Mouse (Mus musculus) layer of hippocampus, postnatal 14 days (tissue): ENCODE results near the gene Grip1. TPM values are rescaled to one million over a fixed set of nuclear protein-coding genes. Genes with fewer than 3 reads are reported as not detected.

ENCODE experiments used
- DNase-seq, 2 experiments: peaks; one replicate each; pipeline ENCODE4 v3.0.0; 2021 to 2022; ENCODE audit warnings: low spot score in 2 of 2, mixed read lengths in 1 of 2
- total RNA-seq, 2 experiments: library from RNA; stranded (reverse); gene quantifications; 2 replicates each; pipeline ENCODE4 v1.2.3; 2021

The Grip1 gene
- total RNA-seq, 2 experiments from 2014 or later = 40.2 to 40.3 TPM

DNA sequence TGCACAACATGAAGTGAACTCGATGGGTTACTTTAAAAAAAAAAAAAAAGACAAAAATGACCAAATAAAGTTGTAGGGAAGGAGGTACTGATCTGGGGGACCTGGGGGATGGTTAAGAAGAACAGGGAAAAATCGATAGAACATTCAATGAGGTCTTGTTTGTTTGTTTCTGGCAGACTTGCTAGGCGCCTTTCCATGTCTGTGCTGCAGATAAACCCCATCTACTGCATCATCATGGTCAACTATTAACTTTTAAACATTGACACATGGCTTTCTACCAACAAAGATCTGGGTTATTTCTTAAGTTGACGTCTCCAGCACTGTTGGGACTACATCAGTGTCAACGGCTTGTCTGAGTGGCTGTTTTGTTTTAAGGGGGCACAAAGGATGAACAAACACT is 474.3 kb downstream of the Grip1 start:
- no peak for DNase-seq

DNA sequence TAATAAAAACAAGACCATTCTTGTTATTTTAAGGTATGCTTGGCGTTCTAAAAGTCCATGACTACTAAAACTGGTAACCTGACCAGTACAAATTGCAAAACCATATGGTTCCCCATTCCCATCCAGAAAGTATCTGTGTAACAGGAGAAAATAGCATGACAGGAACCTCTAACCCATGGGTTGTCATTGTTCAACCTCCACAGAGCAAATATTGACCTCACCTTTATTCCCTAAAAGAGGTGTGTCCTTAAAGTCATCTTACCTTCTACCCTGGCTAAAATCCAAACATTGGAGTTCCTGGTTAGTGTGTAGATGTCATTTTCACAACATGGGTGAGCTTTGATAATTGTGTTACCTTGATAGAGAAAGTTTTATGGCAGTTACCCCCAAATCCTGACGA is 475.3 kb downstream of the Grip1 start:
- DNase-seq = no peak

DNA sequence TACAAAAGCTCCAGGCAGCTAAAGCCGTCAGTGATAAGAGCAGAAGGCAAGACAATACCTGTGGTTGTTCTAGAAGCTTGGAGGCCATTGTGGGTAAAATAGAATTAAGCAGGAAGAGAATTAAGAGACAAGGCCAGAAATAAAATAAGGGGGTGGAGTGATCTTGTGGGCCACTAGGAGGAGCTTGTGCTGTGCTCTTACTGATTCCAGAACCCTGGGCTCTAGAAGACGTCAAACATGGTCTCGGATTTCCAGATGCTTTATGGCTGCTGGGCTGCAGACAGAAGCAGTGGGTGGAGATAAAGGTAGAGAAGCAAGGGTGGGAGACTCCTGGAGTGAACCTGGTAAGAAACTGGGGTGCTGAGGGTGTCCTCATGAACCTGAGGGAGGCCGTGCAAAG is 479.2 kb downstream of the Grip1 start:
- DNase-seq = no peak

DNA sequence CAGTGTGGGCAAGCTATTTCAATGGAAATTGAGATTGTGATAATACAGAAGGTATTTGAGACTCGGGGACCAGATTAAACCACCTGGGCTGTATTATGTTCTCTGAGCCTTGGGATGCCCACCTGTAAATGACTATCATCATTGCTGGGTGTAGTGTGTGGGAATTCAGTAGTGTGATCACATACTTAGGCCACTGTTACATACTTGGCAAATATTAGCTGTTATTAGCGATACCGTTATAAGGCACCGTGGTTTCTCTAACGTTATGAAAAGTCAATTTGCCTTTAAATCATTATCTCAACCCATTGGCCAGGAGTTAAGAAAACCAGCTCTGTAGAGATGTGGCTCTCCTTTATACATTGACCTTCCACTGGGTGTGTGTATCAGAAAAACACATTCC is 479.7 kb downstream of the Grip1 start:
- DNase-seq = no peak

DNA sequence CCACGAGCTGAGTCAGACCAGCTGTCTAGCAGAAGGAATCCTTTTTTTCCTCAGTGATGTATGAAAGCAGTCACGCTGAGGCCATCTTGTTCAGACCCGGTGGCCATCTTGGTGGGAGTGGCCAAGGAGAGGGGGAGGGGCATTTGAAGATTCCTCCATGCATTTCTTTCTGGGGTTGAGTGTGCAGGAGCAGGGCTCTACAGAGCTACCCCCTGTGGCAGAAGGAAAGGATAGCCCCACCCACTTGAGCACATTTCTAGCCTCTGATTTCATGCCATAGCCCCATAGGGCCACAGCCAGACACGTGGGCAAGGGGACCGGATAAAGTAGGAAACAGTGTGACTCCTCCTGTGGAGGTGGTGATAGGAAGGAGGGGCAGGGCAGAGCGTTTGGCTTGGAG is 481.6 kb downstream of the Grip1 start:
- no peak for DNase-seq

DNA sequence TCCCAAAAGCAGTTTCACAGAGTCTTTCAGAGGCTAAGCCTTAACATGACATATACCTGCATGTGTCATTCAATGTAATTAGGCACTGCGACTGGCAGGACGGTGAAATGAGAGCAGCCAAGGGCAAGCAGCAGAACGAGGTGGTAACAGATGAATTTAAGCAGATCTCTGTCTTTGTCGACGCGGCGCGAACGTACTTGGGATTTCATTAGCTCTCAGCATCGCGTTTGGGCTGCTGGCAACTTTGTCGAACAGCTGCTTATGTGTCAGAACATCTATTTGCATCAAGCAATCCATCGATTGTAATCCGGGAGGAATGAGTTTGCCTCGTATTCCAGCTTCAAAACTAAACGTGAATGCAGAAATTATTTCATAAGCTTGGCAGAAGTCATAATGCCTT is 483.9 kb downstream of the Grip1 start:
- no peak for DNase-seq

DNA sequence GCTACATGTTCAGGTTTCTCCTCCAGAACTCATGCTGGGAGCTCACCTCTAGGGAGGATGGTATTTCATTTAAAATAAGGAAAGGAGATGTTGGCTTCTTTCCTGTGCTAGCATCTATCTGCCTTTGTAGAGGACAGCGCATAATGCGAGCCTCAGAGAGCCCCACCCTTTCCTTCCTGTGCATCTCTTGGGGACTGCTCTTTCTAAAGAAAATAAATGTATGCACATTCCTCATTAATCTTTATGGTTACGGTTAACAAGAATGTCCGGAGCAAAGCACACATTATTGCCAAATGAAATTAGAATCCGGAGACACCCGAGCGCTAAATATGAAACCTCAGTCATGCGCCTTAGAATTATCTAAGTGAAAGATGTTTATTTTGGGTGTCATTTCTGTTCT is 490.3 kb downstream of the Grip1 start:
- DNase-seq = no peak

DNA sequence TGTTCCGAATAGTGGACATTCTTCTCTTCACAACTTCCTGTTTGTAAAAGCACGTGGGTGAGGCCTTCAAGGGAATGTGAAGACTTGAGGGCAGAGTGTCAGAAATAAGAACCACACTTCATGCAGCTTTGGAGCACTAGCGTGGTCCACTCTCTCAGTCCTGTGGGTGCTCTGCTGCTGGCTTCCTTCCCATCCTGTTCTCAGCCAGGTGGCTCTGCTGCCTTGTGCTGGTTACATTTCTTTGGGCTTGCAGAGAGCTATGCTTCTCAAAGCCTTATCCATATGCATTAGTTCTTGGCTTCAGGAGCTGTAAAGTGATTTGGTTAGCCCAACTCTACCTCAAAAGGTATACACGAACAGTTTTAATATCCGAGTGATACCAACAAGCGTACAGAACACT is 497.8 kb downstream of the Grip1 start:
- DNase-seq = no peak

DNA sequence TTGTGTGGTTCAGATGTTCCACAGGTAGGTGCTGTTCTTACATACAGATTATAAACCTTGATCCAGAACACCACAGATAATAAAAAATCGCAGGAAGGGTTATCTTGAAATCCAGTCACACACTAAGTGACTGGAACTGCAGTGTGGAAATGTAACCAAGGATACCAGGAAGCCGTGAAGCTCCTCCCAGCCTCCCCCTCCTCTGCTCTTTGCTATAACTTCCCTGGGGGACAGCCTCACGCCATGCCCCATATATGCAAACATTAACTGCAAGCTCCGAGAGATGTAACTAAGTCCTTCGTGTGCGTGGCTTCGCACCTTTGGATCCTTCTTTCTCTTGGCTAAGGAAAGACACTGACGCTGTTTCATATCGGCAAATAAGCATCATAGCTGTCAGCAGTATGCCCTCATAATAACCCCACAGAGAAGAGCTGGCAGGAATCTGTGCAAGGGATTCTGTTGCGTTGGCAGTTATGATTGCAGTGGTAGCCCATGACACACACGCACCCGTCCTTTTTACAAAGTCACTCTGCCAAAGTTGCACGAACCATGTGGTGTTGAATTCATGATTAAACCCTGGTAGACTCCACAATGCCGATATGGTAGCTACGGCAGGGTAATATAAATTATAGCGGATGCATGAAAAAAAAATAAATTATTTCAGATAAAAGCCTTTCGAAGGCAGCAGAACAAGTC is 503.8 kb downstream of the Grip1 start:
- peak in 1 of 2 experiments; percentile 55 for DNase-seq

DNA sequence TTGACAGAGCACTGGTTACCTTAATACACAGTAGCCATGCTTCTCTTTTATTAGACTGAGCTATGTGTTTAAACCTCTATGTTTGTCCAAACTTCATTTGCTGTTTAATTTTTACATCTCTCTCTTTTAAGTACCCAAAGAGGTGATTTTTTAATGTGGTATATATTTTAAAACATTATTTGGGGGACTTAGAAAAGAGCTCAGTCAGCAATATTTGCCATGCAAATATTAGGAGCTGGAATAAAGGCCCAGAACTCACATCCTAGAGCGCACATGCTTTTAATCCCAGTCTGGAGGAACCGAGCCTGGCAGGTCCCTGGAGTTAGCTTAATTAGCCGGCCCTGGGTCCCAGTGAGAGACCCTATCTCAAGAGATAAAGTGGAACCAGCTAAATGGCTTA is 507.3 kb downstream of the Grip1 start:
- no peak for DNase-seq

DNA sequence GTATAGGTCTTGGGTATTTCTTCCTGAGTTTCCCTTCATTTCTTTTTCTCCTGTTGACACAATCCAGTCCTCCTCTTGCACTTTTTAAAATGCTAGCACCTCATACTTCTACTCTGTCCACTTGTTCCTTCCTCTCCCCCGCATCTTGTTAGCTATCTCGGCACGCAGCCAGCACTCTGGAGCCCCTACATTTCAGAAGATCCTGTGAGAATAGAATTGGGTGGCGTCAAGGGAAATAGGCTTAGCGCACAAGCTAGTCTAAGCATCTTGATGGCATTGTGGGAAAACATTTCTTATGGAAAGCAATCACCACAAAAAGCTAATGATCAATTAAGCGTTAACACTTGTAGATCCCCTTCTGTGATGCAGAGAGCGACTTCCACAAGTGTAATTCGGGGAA is 512.7 kb downstream of the Grip1 start:
- no peak for DNase-seq

DNA sequence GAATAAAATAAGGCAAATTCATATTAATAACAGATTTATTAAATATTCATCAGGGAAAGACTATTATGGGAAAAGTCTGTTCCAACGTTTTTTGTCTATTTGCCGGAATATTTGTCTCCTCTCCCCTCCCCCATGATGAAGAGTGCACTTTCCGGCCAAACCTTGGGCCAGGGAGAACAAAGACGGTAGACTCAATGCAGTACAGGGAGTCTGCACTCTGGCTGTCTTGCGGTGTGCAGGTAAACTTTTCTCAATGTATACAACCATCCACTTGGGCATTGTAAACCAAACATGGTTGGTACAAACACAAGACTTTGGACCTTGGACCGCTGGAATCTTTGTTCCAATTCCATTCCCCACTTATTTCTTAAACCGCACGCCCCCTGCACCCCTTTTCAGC is 525.8 kb downstream of the Grip1 start:
- no peak for DNase-seq

DNA sequence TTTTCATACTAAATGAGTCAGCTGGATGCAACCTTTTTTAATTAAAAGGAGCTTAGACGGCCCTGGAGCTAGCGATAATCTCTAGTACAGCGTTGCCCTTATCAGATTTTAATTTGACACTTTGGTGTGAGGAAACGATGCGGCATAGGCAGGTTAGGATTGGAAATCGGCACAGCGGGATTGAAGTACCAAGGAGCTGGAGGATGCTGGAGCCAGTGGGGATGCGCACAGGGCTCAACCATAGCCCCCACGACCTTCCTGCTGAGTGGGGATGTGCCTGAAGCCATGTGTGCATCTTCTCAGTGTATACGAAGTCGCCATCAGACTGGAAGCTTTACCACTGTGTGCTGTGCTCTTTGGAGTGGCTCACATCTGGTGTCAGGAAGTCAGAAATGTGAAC is 526.4 kb downstream of the Grip1 start:
- DNase-seq = no peak

DNA sequence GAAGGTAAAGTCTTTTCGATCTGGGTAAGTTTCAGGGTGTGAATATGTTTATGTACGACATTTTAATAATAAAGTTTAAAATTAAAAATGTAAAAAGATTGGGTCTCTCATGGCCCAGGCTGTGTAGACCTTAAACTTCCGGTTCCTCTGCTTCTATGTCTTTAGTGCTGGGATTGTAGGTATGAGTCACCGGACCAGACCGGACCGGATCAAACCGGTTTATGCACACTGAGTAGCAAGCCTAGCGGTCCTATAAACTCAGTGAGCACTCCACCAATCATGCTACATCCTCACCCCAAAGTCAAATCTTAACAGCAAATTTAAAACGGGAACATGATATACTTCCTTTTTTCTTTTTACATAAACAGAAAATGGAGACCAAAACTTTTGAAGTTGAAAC is 530.7 kb downstream of the Grip1 start:
- DNase-seq = no peak

DNA sequence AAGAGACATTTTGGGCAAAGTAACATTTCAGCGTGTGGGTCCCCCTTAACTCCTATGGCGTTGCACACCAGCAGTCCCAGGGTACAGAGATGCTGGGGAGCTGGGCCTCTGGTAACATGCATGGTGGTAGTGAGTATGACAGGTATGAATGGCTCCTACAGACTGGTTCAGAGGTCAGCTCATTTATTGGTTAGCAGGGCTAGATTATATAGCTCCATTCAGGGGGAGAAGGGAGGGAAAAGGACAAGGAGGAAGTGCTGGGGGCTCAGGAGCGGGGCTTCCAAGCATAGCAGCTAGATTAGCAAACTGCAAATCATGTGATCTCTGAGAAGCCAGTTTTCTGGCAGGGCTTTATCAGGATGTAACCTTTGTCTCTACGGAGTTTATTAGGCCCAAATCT is 544.8 kb downstream of the Grip1 start:
- DNase-seq = no peak

DNA sequence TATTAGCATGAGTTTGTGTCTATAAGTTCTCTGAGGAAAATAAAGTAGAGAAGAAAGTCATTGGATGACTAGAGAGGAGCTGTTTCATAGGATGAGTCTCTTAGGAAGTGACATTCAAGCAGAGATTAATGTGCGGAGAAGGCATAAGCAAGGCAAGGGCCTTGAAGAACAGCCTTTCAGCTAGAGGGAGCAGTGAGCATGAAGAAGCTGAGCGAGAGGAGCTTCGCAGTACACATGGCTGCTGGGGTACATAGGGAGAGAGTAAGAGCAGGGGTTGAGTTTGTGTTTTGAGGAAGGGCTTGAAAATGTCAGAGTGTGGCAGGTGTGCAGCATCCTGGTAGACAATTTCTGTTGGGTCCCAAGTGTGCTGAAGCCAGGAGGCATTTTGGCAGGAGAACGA is 548.5 kb downstream of the Grip1 start:
- DNase-seq = no peak

DNA sequence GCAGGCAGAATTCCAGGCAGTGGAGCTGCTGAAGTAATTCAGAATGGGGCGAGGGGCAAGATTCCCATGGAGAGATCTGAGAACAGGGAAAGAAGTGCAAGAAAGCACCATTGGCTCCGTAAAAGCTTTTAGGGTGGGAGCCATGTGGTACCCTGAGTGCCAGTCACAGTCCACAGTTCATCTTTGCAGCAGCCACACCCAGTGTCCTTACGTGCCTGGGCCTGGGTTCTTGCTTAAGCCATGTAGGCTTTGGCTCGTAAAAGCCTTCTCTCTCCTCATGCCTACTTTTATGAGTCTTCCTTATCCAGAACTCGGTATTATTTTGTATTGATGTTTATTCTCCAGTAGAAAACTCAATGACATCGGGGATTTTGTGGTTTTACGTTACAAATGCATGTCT is 550.5 kb downstream of the Grip1 start:
- DNase-seq = no peak

DNA sequence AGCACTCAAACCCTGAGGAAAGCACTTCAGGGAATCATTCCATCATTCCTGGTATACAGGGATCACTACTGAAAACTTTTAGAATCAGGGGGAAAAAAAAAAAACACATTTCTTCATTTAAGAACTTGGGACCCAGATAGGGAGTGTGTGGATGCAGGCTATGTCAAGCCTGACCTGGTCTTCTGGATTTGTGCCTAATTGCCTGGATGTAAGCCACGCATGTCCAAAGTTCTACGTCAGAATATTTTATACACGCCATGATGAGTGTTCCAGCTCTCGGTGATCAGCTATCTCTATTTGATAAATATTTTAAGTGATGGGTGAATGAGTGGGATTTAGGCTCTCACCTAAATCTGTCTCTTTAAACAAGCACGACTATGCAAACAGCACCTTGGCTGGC is 552.0 kb downstream of the Grip1 start:
- DNase-seq = no peak

DNA sequence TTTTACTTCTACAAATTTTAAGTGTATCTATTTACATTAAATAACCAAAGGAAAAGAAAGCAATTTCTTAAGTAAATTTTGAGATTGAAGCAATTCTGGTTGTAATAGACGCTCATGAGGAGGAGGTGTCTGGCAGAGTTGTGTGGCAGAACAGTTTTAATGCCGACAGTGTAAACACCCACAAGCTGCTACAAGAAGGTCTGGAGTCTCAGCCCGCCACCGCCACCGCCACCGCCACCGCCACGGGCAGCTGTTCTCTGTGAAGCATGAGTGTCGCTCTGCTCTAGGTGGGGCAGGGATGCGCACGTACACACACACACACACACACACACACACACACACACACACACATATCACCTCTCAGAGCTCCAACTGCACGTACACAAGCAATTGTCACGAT is 558.7 kb downstream of the Grip1 start:
- DNase-seq = no peak

DNA sequence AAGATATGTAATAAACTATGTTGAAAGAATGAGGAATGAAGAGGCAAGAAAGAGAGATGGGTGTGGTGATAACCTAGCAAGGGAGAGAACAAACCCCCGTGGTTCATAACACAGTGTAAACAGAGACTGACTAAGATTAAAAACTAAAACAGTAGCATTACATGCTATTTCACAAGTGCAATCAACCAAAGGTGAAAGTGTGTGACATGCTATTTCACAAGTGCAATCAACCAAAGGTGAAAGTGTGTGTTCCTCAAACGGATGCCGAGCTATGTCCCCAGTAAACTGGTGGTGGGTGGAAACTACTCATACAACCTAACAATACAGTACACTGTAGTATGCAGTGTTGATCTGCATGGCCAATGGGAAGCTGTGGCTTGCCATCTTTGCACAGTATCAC is 561.5 kb downstream of the Grip1 start:
- no peak for DNase-seq

DNA sequence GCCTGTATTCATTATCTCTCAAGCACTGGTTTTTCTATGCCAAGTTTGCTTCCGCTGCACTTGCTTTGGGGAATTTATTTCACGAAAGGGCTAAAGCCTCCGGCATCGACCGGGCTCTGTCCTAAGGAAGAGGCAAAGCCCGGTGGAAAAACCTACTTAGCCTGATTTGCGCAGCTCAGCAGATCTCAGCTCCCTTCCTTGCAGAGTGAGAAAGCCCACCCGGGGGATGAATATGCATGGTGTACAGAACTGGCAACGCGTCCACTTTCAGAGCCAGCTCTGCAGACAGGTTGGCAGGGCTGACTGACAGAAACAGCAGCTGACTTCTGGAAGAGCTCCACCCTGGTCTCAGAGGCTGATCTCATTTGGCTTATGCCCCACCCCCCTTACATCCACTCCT is 572.8 kb downstream of the Grip1 start:
- peak in 1 of 2 experiments; percentile 30 for DNase-seq

DNA sequence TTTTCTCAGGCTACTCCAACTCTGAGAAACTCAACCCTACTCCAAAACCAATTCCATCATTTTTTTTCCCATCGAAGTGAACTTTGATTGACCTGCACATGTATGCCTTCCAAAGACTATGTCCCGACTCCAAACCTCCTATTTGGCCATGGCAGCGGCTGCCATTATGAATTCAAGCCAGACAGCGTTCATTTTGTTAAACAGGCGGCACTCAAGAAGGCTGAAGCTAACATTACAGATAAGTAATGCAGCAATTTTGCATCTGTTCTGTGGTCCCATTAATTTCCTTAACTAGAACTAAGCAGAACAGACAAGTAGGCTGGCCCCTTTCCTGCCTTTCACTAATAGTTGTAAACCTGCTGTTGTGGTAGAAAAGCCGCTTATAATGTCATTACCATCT is 577.3 kb downstream of the Grip1 start:
- DNase-seq = no peak

DNA sequence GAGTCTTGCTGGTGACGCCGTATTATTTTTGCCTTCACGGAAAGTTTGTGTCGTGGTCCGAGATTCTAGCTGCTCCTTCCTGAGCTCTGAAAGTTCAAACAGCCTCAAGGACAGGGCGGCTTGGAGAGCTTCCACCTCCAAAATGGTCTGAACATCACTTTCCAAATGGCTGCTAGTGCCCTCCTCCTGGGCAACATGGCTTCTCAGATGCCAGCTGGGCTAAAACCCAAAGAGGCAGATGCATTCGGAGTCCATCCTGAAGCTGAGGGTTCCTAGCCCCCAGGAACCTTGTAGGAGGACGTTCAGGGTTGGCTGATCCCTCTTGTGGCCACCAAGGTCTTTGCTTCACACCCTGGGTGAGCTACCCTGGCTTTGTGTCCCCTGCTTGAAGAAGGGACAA is 577.7 kb downstream of the Grip1 start:
- DNase-seq = no peak

DNA sequence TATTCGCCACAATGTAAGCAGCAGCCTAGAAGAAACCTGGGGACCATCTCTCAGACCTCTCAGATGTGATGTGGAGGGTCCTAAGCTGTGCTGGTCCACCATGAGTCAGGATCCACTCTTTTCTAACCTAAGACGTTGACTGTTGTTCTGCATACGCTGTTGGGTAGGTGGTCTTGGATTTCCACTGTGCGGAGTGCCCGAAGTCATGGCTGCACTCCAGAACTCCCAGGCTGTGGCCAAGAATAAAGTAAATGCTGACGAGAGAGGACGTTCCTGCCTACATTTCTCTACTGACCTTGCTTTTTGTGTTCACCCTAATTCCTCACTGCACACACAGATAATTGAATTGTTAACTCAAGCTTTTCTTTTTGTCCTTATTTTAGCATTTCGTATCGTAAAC is 580.2 kb downstream of the Grip1 start:
- no peak for DNase-seq
